ENCODE assay signal across 28 mouse cellular contexts in genomic region chr5:143924781-143925452, GRCm38 (mm10). TPM values are rescaled to one million over a fixed set of nuclear protein-coding genes. Genes with fewer than 3 reads are reported as not detected.
A peak's percentile ranks its signal among the peaks of the same experiment; 100 is the strongest.
DNase-seq lines count a peak whose midpoint lies in the region; ATAC-seq and TF ChIP-seq lines count a peak whose summit lies in the region.
"Had no signal": no experiment of that assay in that cellular context is flagged by ENCODE, and none has a peak within 500 bp of the region (broad histone marks: within the 10 kb centered on the region; RNA-seq: fewer than 3 reads in every experiment).

No protein-coding gene starts in this region.

- 66% methylated on average over 6 of the region's 6 CpGs for WGBS in liver, embryonic 11.5 days
- 60% methylated on average over 6 of the region's 6 CpGs for WGBS in liver, postnatal 0 days (ENCODE audit: insufficient replicate concordance)

- no peaks in the 10 kb centered on the region for H3K9me3 ChIP-seq in erythroblast, embryonic 14.5 days (ENCODE audit: control insufficient read depth, low read length)
- H3K9me3 ChIP-seq in liver, embryonic 11.5 days (ENCODE audit: control insufficient read depth, low read length) = no peaks in the 10 kb centered on the region
- H3K9me3 ChIP-seq in liver, postnatal 0 days (ENCODE audit: low read length) = no peaks in the 10 kb centered on the region
- H3K9me3 ChIP-seq: forebrain, embryonic 10.5 days; heart, embryonic 13.5 days; limb, embryonic 13.5 days; lung, embryonic 15.5 days; midbrain, embryonic 15.5 days; neural tube, embryonic 12.5 days had no signal

- no peak for TF ChIP-seq CTCF in liver, postnatal 0 days (IDR thresholded peaks at IDR 0.05; ENCODE audit: low read depth)

- H3K4me3 ChIP-seq in erythroblast, embryonic 14.5 days (replicated peaks) = peak overlapping the region; percentile 37
- H3K4me3 ChIP-seq in liver, embryonic 11.5 days (ENCODE audit: low read depth, low read length) = no peak overlapping the region
- no peak overlapping the region for H3K4me3 ChIP-seq in liver, postnatal 0 days (ENCODE audit: low read depth, low read length)
- H3K4me3 ChIP-seq: forebrain, embryonic 10.5 days; heart, embryonic 13.5 days; limb, embryonic 13.5 days; lung, embryonic 15.5 days; midbrain, embryonic 15.5 days; neural tube, embryonic 12.5 days had no signal

- H3K4me2 ChIP-seq in liver, embryonic 11.5 days = peak overlapping the region; percentile 24
- peak overlapping the region; percentile 36 for H3K4me2 ChIP-seq in liver, postnatal 0 days (ENCODE audit: low read depth, low read length)
- H3K4me2 ChIP-seq: heart, embryonic 13.5 days; limb, embryonic 13.5 days; lung, embryonic 15.5 days; midbrain, embryonic 15.5 days; neural tube, embryonic 12.5 days had no signal

- peak overlapping the region; percentile 59; the same call in 1 of the 2 replicates for H3K27ac ChIP-seq in liver, embryonic 11.5 days (ENCODE audit: low read depth, low read length)
- peak overlapping the region; percentile 73 for H3K27ac ChIP-seq in liver, postnatal 0 days (ENCODE audit: low read depth)
- H3K27ac ChIP-seq: forebrain, embryonic 10.5 days; heart, embryonic 13.5 days; hindbrain, postnatal 0 days; limb, embryonic 13.5 days; lung, embryonic 15.5 days; midbrain, embryonic 15.5 days; neural tube, embryonic 12.5 days had no signal

- ATAC-seq in liver, embryonic 11.5 days (replicated peaks; ENCODE audit: low FRiP score) = peak; percentile 97
- ATAC-seq in liver, postnatal 0 days = peak; percentile 100
- ATAC-seq: forebrain, postnatal 0 days; hindbrain, postnatal 0 days; midbrain, embryonic 15.5 days had no signal

- H3K36me3 ChIP-seq in erythroblast, embryonic 14.5 days (ENCODE audit: control insufficient read depth) = peaks cover 100% of the 10 kb centered on the region
- peaks cover 38% of the 10 kb centered on the region for H3K36me3 ChIP-seq in liver, embryonic 11.5 days (ENCODE audit: control insufficient read depth, insufficient read depth, low read length)
- H3K36me3 ChIP-seq in liver, postnatal 0 days (replicated peaks; ENCODE audit: insufficient read depth, low read length) = peaks cover 68% of the 10 kb centered on the region

- no peak overlapping the region for H3K9ac ChIP-seq in liver, embryonic 11.5 days (ENCODE audit: low read depth, low read length)
- H3K9ac ChIP-seq in liver, postnatal 0 days (replicated peaks) = 0 out of 2 replicates have a peak overlapping the region, but pooled peaks have one; percentile 13
- H3K9ac ChIP-seq: forebrain, postnatal 0 days; heart, embryonic 13.5 days; limb, embryonic 13.5 days; lung, embryonic 15.5 days; midbrain, embryonic 15.5 days; neural tube, embryonic 12.5 days had no signal

- H3K27me3 ChIP-seq in erythroblast, embryonic 14.5 days (ENCODE audit: control insufficient read depth) = no peaks in the 10 kb centered on the region
- no peaks in the 10 kb centered on the region for H3K27me3 ChIP-seq in liver, embryonic 11.5 days (replicated peaks; ENCODE audit: control insufficient read depth, insufficient read depth, low read length)
- no peaks in the 10 kb centered on the region for H3K27me3 ChIP-seq in liver, postnatal 0 days (ENCODE audit: insufficient read depth, low read length)
- H3K27me3 ChIP-seq: heart, embryonic 13.5 days; limb, embryonic 13.5 days; lung, embryonic 15.5 days; midbrain, embryonic 15.5 days; neural tube, embryonic 12.5 days had no signal

- peaks cover 35% of the 10 kb centered on the region for H3K4me1 ChIP-seq in erythroblast, embryonic 14.5 days (ENCODE audit: control insufficient read depth)
- H3K4me1 ChIP-seq in liver, embryonic 11.5 days (replicated peaks; ENCODE audit: control insufficient read depth, insufficient read depth, low read length) = peaks cover 14% of the 10 kb centered on the region
- H3K4me1 ChIP-seq in liver, postnatal 0 days (ENCODE audit: insufficient read depth) = 0 out of 2 replicates have a peak, but pooled peaks cover 2% of the 10 kb centered on the region
- H3K4me1 ChIP-seq: forebrain, embryonic 10.5 days; heart, embryonic 13.5 days; limb, embryonic 13.5 days; lung, embryonic 15.5 days; midbrain, embryonic 15.5 days; neural tube, embryonic 12.5 days had no signal

- peak; percentile 66 for TF ChIP-seq EP300 in liver, postnatal 0 days (IDR thresholded peaks at IDR 0.05; ENCODE audit: low read depth)

- DNase-seq in c-Kit-positive CD71-positive TER-119-positive erythroid progenitor cells, embryonic 14.5 days (ENCODE audit: low spot score) = peak; percentile 70
- no peak for DNase-seq in liver, embryonic 11.5 days (ENCODE audit: low spot score)
- peak; percentile 41 for DNase-seq in liver, postnatal 0 days
- no peak for DNase-seq in yolk sac, embryonic 10.5 days (ENCODE audit: low spot score)
- no peak for DNase-seq in kidney, adult 11 months
- DNase-seq in Muller cell, postnatal 12 days (ENCODE audit: inconsistent ontology term) = no peak
- DNase-seq: adrenal gland, postnatal 14 days; cerebellum, adult 11-12 months; cerebellum, postnatal 36 days; forebrain, postnatal 0 days; gastrocnemius, postnatal 14 days; heart, adult 11 months; heart, postnatal 14 days; kidney, adult 2 months; kidney, postnatal 14 days; layer of hippocampus, postnatal 36 days; lung, postnatal 36 days; thymus, adult 2 months; thymus, postnatal 4 days had no signal

RNA-seq across cellular contexts. Expression of gene Gm42421, which starts 3.1 kb away (rescaled TPM):
- not detected in 2 replicates for polyA plus RNA-seq in erythroblast, embryonic 14.5 days (2012)
- 0.41 and 0.70 TPM in 2 replicates for polyA plus RNA-seq in liver, embryonic 11.5 days (2014; fragmentation: Nextera tagmentation; extraction: Ambion mirVana)
- 0.19 TPM in 1 of 2 replicates, not detected in the other for polyA plus RNA-seq in liver, postnatal 0 days (2015; fragmentation: Nextera tagmentation; extraction: Ambion mirVana)
- polyA plus RNA-seq: kidney, adult 2 months had no signal

RNA-seq across cellular contexts. Expression of gene Rsph10b, which starts 7.9 kb away (rescaled TPM):
- 0.05 TPM in 2 replicates for polyA plus RNA-seq in erythroblast, embryonic 14.5 days (2012)
- polyA plus RNA-seq in liver, embryonic 11.5 days (2014; fragmentation: Nextera tagmentation; extraction: Ambion mirVana) = 0.34 TPM in 2 replicates
- 0.19 and 0.23 TPM in 2 replicates for polyA plus RNA-seq in liver, postnatal 0 days (2015; fragmentation: Nextera tagmentation; extraction: Ambion mirVana)
- polyA plus RNA-seq: C2C12 had no signal

RNA-seq across cellular contexts. Expression of gene Pms2, which starts 15.2 kb away (rescaled TPM):
- 0.28 and 0.34 TPM in 2 replicates for polyA plus RNA-seq in erythroblast, embryonic 14.5 days (2012)
- 27.0 and 30.9 TPM in 2 replicates for polyA plus RNA-seq in liver, embryonic 11.5 days (2014; fragmentation: Nextera tagmentation; extraction: Ambion mirVana)
- polyA plus RNA-seq in liver, postnatal 0 days (2015; fragmentation: Nextera tagmentation; extraction: Ambion mirVana) = 5.6 and 6.6 TPM in 2 replicates

RNA-seq across cellular contexts. Expression of gene Aimp2, which starts 15.3 kb away (rescaled TPM):
- 5.4 and 6.0 TPM in 2 replicates for polyA plus RNA-seq in erythroblast, embryonic 14.5 days (2012)
- polyA plus RNA-seq in liver, embryonic 11.5 days (2014; fragmentation: Nextera tagmentation; extraction: Ambion mirVana) = 126 and 130 TPM in 2 replicates
- 22.2 and 25.4 TPM in 2 replicates for polyA plus RNA-seq in liver, postnatal 0 days (2015; fragmentation: Nextera tagmentation; extraction: Ambion mirVana)

RNA-seq across cellular contexts. Expression of gene Ankrd61, which starts 27.4 kb away (rescaled TPM):
- polyA plus RNA-seq in erythroblast, embryonic 14.5 days (2012) = not detected in 2 replicates
- polyA plus RNA-seq in liver, embryonic 11.5 days (2014; fragmentation: Nextera tagmentation; extraction: Ambion mirVana) = 0.19 and 0.22 TPM in 2 replicates
- polyA plus RNA-seq in liver, postnatal 0 days (2015; fragmentation: Nextera tagmentation; extraction: Ambion mirVana) = 0.07 TPM in 1 of 2 replicates, not detected in the other
- polyA plus RNA-seq: thymus, adult 2 months had no signal

Comparison
In these comparisons a context has a peak if more than half of its experiments do, and no peak if none do; other contexts are left out.
1. DNase-seq: peak in c-Kit-positive CD71-positive TER-119-positive erythroid progenitor cells, embryonic 14.5 days (single experiment) and liver, postnatal 0 days (single experiment); none in liver, embryonic 11.5 days (single experiment), yolk sac, embryonic 10.5 days (single experiment), kidney, adult 11 months (single experiment) and Muller cell, postnatal 12 days (single experiment).